Mouse (Mus musculus) MEL (cell line): Measurements from ENCODE around the gene Lrba.

Experiments
- CTCF ChIP-seq, 3 experiments: IDR thresholded peaks in 2 of 3; conservative IDR thresholded peaks in 1 of 3; 2 replicates each; pipeline ENCODE4 v1.5.1; 2011 to 2012; ENCODE audit warnings: low read length in 3 of 3, low read depth in 2 of 3, mild to moderate bottlenecking in 2 of 3, improper control_type of control experiment in 1 of 3, inconsistent platforms in 1 of 3, mixed read lengths in 1 of 3, moderate library complexity in 1 of 3; ENCODE audit not compliant: control insufficient read depth in 1 of 3, insufficient read depth in 1 of 3, poor library complexity in 1 of 3, severe bottlenecking in 1 of 3
- EP300 ChIP-seq, 2 experiments: IDR thresholded peaks; 2 replicates each; pipeline ENCODE4 v1.6.1; 2011; ENCODE audit warnings: improper control_type of control experiment in 2 of 2, low read length in 2 of 2, low read depth in 1 of 2, mild to moderate bottlenecking in 1 of 2
- ETS1 ChIP-seq: IDR thresholded peaks from 2 replicates; pipeline ENCODE4 v1.6.1; 2012; ENCODE audit warnings: low read depth, mild to moderate bottlenecking, inconsistent platforms, low read length, improper control_type of control experiment, moderate library complexity
- GATA1 ChIP-seq: IDR thresholded peaks from 2 replicates; pipeline ENCODE4 v1.6.1; 2011; ENCODE audit warnings: low read depth, low read length, improper control_type of control experiment
- MAX ChIP-seq: IDR thresholded peaks from 2 replicates; pipeline ENCODE4 v1.6.1; 2011; ENCODE audit warnings: low read length, improper control_type of control experiment
- MYC ChIP-seq: IDR thresholded peaks from 2 replicates; pipeline ENCODE4 v1.6.1; 2011; ENCODE audit warnings: low read depth, mild to moderate bottlenecking, low read length, improper control_type of control experiment, moderate library complexity
- POLR2A ChIP-seq, 2 experiments: IDR thresholded peaks; 2 replicates each; pipeline ENCODE4 v1.6.1; 2011 to 2012; ENCODE audit warnings: low read length in 2 of 2, mild to moderate bottlenecking in 2 of 2, control low read depth in 1 of 2, improper control_type of control experiment in 1 of 2, low read depth in 1 of 2, moderate library complexity in 1 of 2; ENCODE audit not compliant: control insufficient read depth in 1 of 2, insufficient read depth in 1 of 2, poor library complexity in 1 of 2
- TBP ChIP-seq: IDR thresholded peaks from 2 replicates; pipeline ENCODE4 v1.8.0; 2011; ENCODE audit warnings: low read depth, low read length, improper control_type of control experiment
- USF2 ChIP-seq, 2 experiments: IDR thresholded peaks; 2 replicates each; pipeline ENCODE4 v1.6.1; 2011 to 2012; ENCODE audit warnings: improper control_type of control experiment in 2 of 2, low read length in 2 of 2, borderline replicate concordance in 1 of 2, inconsistent platforms in 1 of 2, low read depth in 1 of 2, mild to moderate bottlenecking in 1 of 2; ENCODE audit not compliant: insufficient read depth in 1 of 2
- ZC3H11A ChIP-seq: IDR thresholded peaks from 2 replicates; pipeline ENCODE4 v1.6.1; 2012; ENCODE audit warnings: low read depth, mild to moderate bottlenecking, inconsistent platforms, low read length, improper control_type of control experiment
- ZKSCAN1 ChIP-seq: IDR thresholded peaks from 2 replicates; pipeline ENCODE4 v1.6.1; 2012; ENCODE audit warnings: low read depth, mild to moderate bottlenecking, inconsistent platforms, low read length, improper control_type of control experiment, moderate library complexity
- ZMIZ1 ChIP-seq: IDR thresholded peaks from 2 replicates; pipeline ENCODE4 v1.6.1; 2012; ENCODE audit warnings: low read depth, mild to moderate bottlenecking, inconsistent platforms, low read length, improper control_type of control experiment, moderate library complexity

- no peak for TF ChIP-seq MAX
- TF ChIP-seq GATA1 = no peak
- no peak for TF ChIP-seq TBP
- TF ChIP-seq ETS1 = no peak
- TF ChIP-seq ZMIZ1 = no peak
- TF ChIP-seq EP300 (IDR thresholded peaks at IDR 0.05; ENCODE audit: low read depth in 1 of 2, low read length in 2 of 2) = no peak
- no peak for TF ChIP-seq POLR2A (IDR thresholded peaks at IDR 0.05; ENCODE audit: control insufficient read depth in 1 of 2, insufficient read depth in 1 of 2, low read depth in 1 of 2, low read length in 2 of 2, poor library complexity in 1 of 2)
- no peak for TF ChIP-seq USF2 (IDR thresholded peaks at IDR 0.05; ENCODE audit: borderline replicate concordance in 1 of 2, insufficient read depth in 1 of 2, low read depth in 1 of 2, low read length in 2 of 2)
- no peak for TF ChIP-seq ZKSCAN1
- no peak for TF ChIP-seq CTCF (IDR thresholded peaks at IDR 0.05 in 2 of 3, conservative IDR thresholded peaks at IDR 0.05 in 1 of 3; ENCODE audit: control insufficient read depth in 1 of 3, insufficient read depth in 1 of 3, low read depth in 2 of 3, low read length in 3 of 3, poor library complexity in 1 of 3, severe bottlenecking in 1 of 3)
- TF ChIP-seq ZC3H11A = no peak
- TF ChIP-seq MYC = no peak
Measured at GRCm38 (mm10) chr3:86641796-86642195, 417.3 kb downstream of the Lrba start.
